Mouse (Mus musculus) cerebellum, adult 8-10 months (tissue): ENCODE results near the gene Faf2.
"Not testable (repeated sequence)": the region's sequence is repeated elsewhere in the genome, so short reads cannot be mapped to it uniquely, and the experiment has no call there.

Experiments
- DNase-seq: peaks from one replicate; pipeline ENCODE4 v3.0.0; 2022

Gene Faf2

GRCm38 (mm10) chr13:54607204-54607603 is 14.4 kb upstream of the Faf2 start:
- no peak for DNase-seq

GRCm38 (mm10) chr13:54608002-54608401 is 13.6 kb upstream of the Faf2 start:
- DNase-seq: no peak

- peak; percentile 57 for DNase-seq
Measured at GRCm38 (mm10) chr13:54608666-54609065, 12.9 kb upstream of the Faf2 start.

DNA sequence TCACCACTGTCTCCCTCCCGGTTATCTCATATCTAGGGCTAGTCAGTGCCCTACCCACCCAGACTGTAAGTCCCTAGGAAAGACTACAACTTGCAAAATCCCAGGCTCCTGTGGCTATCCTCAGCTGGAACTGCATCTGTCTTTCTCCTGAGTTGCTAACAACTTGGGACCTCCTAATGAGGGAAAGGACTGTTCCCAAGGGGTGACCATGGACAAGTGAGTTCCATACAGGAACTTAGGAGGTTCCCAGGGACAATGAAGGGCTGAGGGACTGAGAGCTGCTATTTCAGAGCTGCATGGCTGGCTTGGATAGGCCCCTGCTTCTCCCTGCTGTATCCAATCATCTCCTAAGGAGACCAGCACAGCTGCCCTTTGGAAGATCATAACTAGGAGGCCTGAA is 12.3 kb upstream of the Faf2 start:
- no peak for DNase-seq

GRCm38 (mm10) chr13:54610613-54610971 is 11.0 kb upstream of the Faf2 start:
- DNase-seq: no peak

GRCm38 (mm10) chr13:54610972-54611754 is 10.4 kb upstream of the Faf2 start, which contains the start of gene Cltb:
Gene Cltb, minus strand, starts transcription at chr13:54611344.
- peak; percentile 96 for DNase-seq

DNA sequence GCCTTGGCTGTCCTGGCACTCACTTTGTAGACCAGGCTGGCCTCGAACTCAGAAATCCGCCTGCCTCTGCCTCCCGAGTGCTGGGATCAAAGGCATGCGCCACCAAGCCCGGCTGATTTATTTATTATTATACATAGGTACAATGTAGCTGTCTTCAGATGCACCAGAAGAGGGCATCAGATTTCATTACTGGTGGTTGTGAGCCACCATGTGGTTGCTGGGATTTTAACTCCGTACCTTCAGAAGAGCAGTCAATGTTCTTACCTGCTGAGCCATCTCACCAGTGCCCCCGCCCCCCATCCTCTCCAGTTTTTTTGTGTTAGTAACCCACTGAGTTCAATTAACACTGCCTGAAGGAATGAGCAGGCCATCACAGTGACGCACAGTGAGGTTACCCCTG is 8.4 kb upstream of the Faf2 start:
- not testable (repeated sequence) for DNase-seq

- DNase-seq: no peak
Measured at GRCm38 (mm10) chr13:54616307-54616706, 5.3 kb upstream of the Faf2 start.

- no peak for DNase-seq
Measured at GRCm38 (mm10) chr13:54616998-54617397, 4.6 kb upstream of the Faf2 start.

- DNase-seq: no peak
Measured at GRCm38 (mm10) chr13:54621960-54622521, 457 bp downstream of the Faf2 start.

GRCm38 (mm10) chr13:54629128-54629527 is 7.5 kb downstream of the Faf2 start:
- no peak for DNase-seq

GRCm38 (mm10) chr13:54632731-54633277 is 11.2 kb downstream of the Faf2 start:
- DNase-seq: no peak

DNA sequence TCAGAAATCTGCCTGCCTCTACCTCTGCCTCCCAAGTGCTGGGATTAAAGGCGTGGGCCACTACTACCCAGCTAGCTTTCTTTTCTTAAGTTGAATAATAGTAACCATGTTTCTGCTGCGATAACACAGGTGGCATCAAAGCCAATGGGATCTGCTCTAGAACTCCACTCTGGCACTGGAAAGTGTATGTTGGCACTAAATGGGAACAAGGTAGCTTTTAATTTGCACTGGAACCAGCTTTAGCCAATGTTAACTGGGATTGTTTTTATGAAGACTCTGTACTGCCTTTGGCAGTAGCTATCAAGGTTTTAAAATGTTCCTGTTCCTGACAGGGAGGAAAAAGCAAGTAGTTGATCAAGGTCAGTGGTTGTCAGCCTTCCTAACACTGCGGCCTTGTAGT is 13.4 kb downstream of the Faf2 start:
- DNase-seq: no peak

- DNase-seq: no peak
Measured at GRCm38 (mm10) chr13:54650461-54650860, 28.9 kb downstream of the Faf2 start.

- no peak for DNase-seq
Measured at GRCm38 (mm10) chr13:54660877-54661276, 39.3 kb downstream of the Faf2 start.

- no peak for DNase-seq
Measured at GRCm38 (mm10) chr13:54661358-54661757, 39.8 kb downstream of the Faf2 start.

- no peak for DNase-seq
Measured at GRCm38 (mm10) chr13:54663999-54664398, 42.4 kb downstream of the Faf2 start.

GRCm38 (mm10) chr13:54664509-54664908 is 42.9 kb downstream of the Faf2 start:
- DNase-seq: no peak

DNA sequence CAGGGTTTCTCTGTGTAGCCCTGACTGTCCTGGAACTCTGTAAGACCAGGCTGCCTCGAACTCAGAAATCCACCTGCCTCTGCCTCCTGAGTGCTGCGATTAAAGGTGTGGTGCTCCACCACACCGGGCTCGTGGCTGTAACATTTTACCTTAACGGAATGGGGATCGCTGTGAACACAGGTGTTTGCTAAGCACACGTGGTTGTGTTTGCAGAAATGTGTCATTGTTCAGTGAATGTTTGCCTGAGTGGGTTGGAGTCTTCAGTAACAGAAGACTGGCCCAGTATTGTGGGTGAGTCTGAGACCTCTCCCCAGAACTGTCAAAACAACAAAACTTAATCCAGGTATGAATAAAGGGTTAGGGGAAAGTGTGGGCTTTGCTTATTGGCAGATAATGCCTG is 43.5 kb downstream of the Faf2 start:
- DNase-seq: no peak

- no peak for DNase-seq
Measured at GRCm38 (mm10) chr13:54670491-54670890, 48.9 kb downstream of the Faf2 start.

GRCm38 (mm10) chr13:54675895-54676590 is 54.5 kb downstream of the Faf2 start:
- DNase-seq: no peak

DNA sequence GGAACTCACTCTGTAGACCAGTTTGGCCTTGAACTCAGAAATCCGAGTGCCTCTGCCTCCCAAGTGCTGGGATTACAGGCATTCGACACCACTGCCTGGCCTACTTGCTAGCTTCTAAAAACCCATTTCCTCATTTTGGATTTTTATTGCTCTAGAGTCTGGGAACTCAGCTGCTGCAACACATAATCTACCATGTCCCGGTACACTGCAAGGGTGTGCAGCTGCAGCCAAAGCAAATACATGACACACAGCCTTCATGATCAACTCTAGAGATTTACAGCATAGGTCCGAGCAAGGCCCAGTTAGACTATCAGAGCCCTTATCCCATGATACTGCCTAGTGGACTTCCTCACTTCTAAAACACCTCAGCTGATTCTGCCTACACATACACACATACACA is 56.7 kb downstream of the Faf2 start:
- no peak for DNase-seq

DNA sequence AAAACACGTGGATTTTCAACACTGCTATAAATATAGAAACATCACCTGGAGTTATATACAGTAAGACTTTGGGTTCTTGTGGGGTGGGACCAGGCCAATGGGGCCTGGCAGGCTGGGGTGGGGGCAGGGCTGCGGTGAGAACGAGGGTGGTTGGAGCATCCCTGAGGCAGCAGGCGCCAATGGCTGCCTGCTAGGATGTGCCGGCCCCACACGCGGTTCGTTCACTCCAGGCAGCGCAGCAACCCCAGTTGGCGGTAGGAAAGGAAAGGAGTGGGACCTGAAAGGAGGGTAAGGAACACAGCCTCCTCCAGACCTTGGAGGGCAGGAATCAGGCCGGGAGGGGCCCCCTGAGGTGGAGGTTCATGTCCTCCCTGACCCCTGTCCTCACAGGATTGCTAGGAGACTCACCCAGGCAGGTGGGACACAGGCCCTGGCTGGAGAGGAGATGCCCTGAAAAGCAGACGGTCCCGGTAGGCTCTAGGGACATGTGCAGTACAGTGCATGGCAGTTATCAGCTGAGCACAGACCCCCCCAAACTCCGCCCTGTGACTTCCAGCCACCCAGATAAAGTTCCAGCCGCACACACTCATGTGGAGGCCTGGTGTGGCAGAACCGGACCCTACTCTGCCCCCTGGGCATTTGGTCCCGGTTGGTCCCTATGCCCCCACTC is 58.7 kb downstream of the Faf2 start:
- no peak for DNase-seq
